Mouse (Mus musculus): ENCODE measurements at regions not wholly inside any gene's neighbourhood (a gene's known extent, or its start where the extent isn't known, plus 50 kb on each side); places are given as distances from the start of the nearest gene placed in this dataset.

DNA sequence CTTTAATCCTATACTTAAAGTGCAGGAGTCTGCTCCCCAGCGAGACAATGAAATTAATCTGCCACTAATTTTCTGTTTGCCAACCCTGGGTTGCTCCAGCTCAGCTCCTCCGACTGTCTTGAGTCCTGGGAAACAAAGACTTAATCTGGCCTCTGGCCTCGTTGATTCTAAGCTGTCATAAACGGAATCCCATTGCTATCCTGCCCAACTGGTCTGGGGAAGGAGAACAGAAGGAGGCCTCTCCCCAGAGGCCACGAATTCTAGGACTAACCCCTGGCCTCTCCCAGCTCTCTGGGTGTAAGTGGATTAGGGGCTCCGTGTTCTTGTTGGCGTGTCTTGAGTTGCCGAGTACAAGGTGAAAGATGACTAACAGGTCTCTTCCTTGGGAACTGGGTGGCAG, 219.8 kb downstream of the Uaca start:
- ATAC-seq (ENCODE audit: insufficient read depth), result no peak
- Histone ChIP-seq H3K9ac (no peak overlapping the region), H3K27ac (ENCODE audit: low read depth) (no peak overlapping the region), H3K9me3 (ENCODE audit: low read depth, low read length) (peaks cover 3% of the 10 kb centered on the region; the same call in 1 of the 2 replicates), H3K4me2 (no peak overlapping the region), H3K36me3 (ENCODE audit: insufficient read depth) (no peaks in the 10 kb centered on the region), H3K4me1 (ENCODE audit: insufficient read depth) (0 out of 2 replicates have a peak, but pooled peaks cover 3% of the 10 kb centered on the region), H3K4me3 (ENCODE audit: low read depth, low read length) (no peak overlapping the region), H3K27me3 (ENCODE audit: insufficient read depth, low read length) (no peaks in the 10 kb centered on the region)
- no peak for DNase-seq
- TF ChIP-seq CTCF (IDR thresholded peaks at IDR 0.05; ENCODE audit: low read depth), result no peak
- WGBS, result 70% methylated on average over 8 of the region's 8 CpGs

DNA sequence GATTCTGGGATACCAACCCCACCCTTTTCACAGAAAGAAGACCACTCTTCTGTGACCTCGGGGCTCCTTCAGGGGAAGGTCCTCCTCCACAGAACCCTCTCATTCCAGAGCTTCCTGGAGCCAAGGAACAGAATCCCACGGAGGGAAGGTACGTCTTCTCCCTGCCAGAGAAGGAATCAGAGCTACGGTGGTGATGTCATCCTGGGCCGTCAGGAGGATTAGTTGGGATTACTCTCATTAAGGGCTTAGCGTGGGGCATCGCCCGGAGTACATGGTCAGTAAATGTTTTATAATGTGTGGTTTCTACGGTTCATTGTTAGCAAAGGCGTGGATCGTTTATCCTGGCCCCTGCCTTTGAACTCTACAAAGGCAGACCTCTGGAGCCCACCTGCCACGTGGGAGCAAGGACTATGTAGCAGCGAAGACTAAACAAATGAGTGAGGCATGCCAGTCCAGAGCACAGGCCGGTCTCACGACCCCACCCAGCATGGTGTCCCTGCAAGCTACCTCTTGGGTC, 221.1 kb downstream of the Uaca start:
- H3K4me3 ChIP-seq (ENCODE audit: low read depth, low read length), result no peak overlapping the region
- H3K9ac ChIP-seq, result no peak overlapping the region
- H3K9me3 ChIP-seq (ENCODE audit: low read depth, low read length), result peaks cover 3% of the 10 kb centered on the region; the same call in 1 of the 2 replicates
- H3K27ac ChIP-seq (ENCODE audit: low read depth), result no peak overlapping the region
- ATAC-seq (ENCODE audit: insufficient read depth) (no peak), DNase-seq (no peak)
- no peak overlapping the region for H3K4me2 ChIP-seq
- 39% methylated on average over 15 of the region's 15 CpGs for WGBS
- H3K4me1 ChIP-seq (ENCODE audit: insufficient read depth), result 0 out of 2 replicates have a peak, but pooled peaks cover 3% of the 10 kb centered on the region
- H3K36me3 ChIP-seq (ENCODE audit: insufficient read depth), result no peaks in the 10 kb centered on the region
- TF ChIP-seq CTCF (IDR thresholded peaks at IDR 0.05; ENCODE audit: low read depth), result no peak
- no peaks in the 10 kb centered on the region for H3K27me3 ChIP-seq (ENCODE audit: insufficient read depth, low read length)

DNA sequence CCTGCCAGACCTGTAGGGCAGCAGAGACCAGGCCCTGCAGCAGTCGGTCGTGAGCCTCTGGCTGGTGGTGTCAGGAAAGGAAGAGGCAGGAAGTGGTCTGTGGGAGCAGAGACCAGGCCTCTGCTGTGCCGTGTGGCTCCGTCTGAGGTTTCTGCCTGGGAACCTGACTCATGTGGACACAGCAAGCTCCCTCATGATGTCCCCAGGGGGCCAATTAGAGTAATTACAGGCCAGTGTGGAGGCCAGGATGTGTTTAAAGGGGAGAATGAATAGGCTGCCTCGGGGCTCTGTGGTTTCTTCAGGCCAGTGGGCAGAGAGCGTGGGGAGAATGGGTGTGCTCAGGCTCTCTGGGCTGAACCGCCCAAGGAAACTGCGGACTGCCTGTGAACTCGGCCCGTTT, 222.3 kb downstream of the Uaca start:
- ATAC-seq (ENCODE audit: insufficient read depth), result no peak
- H3K4me3 ChIP-seq (ENCODE audit: low read depth, low read length), result no peak overlapping the region
- H3K9ac ChIP-seq, result no peak overlapping the region
- DNase-seq, result no peak
- WGBS, result 54% methylated on average over 10 of the region's 10 CpGs
- TF ChIP-seq CTCF (IDR thresholded peaks at IDR 0.05; ENCODE audit: low read depth), result no peak
- H3K4me2 ChIP-seq, result no peak overlapping the region
- H3K36me3 ChIP-seq (ENCODE audit: insufficient read depth), result no peaks in the 10 kb centered on the region
- no peaks in the 10 kb centered on the region; the same call in 1 of the 2 replicates for H3K9me3 ChIP-seq (ENCODE audit: low read depth, low read length)
- no peaks in the 10 kb centered on the region for H3K27me3 ChIP-seq (ENCODE audit: insufficient read depth, low read length)
- no peak overlapping the region for H3K27ac ChIP-seq (ENCODE audit: low read depth)
- 0 out of 2 replicates have a peak, but pooled peaks cover 3% of the 10 kb centered on the region for H3K4me1 ChIP-seq (ENCODE audit: insufficient read depth)

DNA sequence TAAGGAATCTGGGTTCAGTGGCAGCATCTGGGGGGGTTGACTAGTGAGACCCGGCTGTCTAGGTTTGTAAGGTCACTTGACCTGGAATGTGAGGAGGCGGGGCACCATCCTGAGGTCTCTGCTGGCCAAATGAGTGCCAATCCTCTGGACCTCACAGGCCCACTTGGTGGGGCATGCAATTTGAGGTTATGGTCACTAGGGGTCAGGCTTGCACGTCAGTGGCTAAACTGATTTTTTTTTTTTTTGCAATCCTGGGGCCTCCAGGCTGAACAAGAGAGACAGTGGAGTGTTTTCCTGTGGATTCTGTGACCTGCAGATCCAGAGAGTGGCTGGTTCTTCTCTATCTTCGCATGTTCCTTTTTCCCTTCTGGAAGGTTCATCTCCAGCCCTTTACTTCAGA, 225.6 kb downstream of the Uaca start:
- WGBS, result 59% methylated on average over 4 of the region's 4 CpGs
- Histone ChIP-seq H3K4me2 (no peak overlapping the region), H3K4me3 (ENCODE audit: low read depth, low read length) (no peak overlapping the region), H3K9me3 (ENCODE audit: low read depth, low read length) (no peaks in the 10 kb centered on the region), H3K27ac (ENCODE audit: low read depth) (no peak overlapping the region), H3K4me1 (ENCODE audit: insufficient read depth) (no peaks in the 10 kb centered on the region), H3K9ac (no peak overlapping the region), H3K36me3 (ENCODE audit: insufficient read depth) (no peaks in the 10 kb centered on the region), H3K27me3 (ENCODE audit: insufficient read depth, low read length) (no peaks in the 10 kb centered on the region)
- peak; percentile 52 for DNase-seq
- no peak for ATAC-seq (ENCODE audit: insufficient read depth)
- TF ChIP-seq CTCF (IDR thresholded peaks at IDR 0.05; ENCODE audit: low read depth), result peak; percentile 69

DNA sequence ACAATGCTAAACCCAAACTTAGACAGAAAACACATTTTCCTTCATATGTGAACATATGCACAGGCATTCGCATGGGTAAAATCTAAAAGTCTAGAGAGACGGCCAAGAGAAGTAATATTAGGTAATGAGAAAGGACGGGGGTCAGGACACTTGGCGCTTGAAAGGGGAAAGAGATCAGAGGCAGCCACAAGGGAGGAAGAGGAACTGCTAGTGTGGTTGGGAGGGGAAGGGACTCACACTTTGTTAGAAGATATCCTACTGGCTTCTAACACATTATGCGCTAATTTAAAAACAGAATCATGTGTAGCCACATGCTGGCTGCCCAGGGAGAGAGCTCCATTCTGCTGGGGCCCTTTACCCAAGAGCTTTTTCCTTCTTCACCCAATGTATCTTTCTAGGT, 227.5 kb downstream of the Uaca start:
- DNase-seq, result no peak
- H3K4me3 ChIP-seq (ENCODE audit: low read depth, low read length), result no peak overlapping the region
- no peaks in the 10 kb centered on the region for H3K9me3 ChIP-seq (ENCODE audit: low read depth, low read length)
- WGBS, result 89% methylated on average over 5 of the region's 5 CpGs
- H3K4me1 ChIP-seq (ENCODE audit: insufficient read depth), result no peaks in the 10 kb centered on the region
- no peaks in the 10 kb centered on the region for H3K36me3 ChIP-seq (ENCODE audit: insufficient read depth)
- TF ChIP-seq CTCF (IDR thresholded peaks at IDR 0.05; ENCODE audit: low read depth), result no peak
- H3K27ac ChIP-seq (ENCODE audit: low read depth), result no peak overlapping the region
- no peak overlapping the region for H3K9ac ChIP-seq
- H3K4me2 ChIP-seq, result no peak overlapping the region
- H3K27me3 ChIP-seq (ENCODE audit: insufficient read depth, low read length), result no peaks in the 10 kb centered on the region
- ATAC-seq (ENCODE audit: insufficient read depth), result no peak

DNA sequence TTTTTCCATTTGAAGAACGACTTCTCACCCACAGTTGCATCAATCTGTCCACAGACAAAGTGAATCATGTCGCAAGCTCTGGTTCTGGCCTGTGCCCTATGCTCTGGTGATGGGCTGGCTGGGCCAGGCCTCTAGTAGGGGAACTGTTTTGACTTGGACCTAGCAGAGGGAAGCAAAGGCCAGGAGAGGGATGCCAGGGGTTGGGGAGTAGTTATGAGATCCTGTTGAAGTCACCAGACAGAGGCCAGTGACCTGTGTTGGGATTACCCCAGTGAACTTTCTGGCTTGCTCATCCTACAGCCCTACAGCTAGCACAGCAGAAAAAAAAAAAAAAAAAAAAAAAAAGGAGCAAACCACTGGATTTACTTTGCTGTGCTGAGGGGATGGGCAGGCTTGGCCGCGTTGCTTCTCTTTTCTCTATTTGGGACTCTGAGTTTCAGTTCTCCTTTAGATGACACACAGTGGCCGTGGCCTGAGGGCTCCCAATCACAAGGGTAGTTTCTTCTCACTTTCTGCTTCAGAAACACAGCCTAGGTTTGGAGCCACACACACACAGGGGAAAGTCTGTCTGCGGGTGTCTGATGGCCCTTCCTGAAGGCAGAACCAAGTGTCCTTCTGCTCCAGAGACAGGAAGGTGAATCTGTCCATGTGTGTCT, 228.2 kb downstream of the Uaca start:
- Histone ChIP-seq H3K36me3 (ENCODE audit: insufficient read depth) (no peaks in the 10 kb centered on the region), H3K9ac (no peak overlapping the region), H3K4me3 (ENCODE audit: low read depth, low read length) (no peak overlapping the region), H3K9me3 (ENCODE audit: low read depth, low read length) (no peaks in the 10 kb centered on the region), H3K4me2 (no peak overlapping the region), H3K4me1 (ENCODE audit: insufficient read depth) (no peaks in the 10 kb centered on the region), H3K27ac (ENCODE audit: low read depth) (no peak overlapping the region), H3K27me3 (ENCODE audit: insufficient read depth, low read length) (no peaks in the 10 kb centered on the region)
- TF ChIP-seq CTCF (IDR thresholded peaks at IDR 0.05; ENCODE audit: low read depth), result no peak
- 77% methylated on average over 6 of the region's 6 CpGs for WGBS
- no peak for ATAC-seq (ENCODE audit: insufficient read depth)
- DNase-seq, result no peak

DNA sequence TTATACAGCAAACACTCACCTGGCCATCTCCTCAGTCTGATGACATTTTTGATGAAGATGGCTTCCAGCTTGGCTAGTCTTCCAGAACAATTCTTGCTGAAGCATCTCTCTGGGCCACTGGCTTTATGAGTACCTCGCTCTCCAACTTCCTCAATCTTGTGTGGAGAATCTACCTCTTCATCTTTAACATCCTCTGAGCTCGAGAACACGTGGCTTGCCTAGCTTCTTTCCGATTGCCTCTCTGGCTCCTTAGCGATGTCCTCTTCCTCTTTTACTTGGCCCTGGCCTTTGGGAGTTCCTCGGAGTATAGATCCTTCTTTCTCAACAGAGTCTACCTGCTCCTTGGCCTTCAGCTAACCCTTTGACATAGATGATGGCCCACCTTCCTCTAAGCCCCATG, 231.0 kb downstream of the Uaca start:
- H3K27ac ChIP-seq (ENCODE audit: low read depth), result no peak overlapping the region
- 86% methylated on average over 6 of the region's 6 CpGs for WGBS
- no peaks in the 10 kb centered on the region for H3K4me1 ChIP-seq (ENCODE audit: insufficient read depth)
- no peaks in the 10 kb centered on the region for H3K27me3 ChIP-seq (ENCODE audit: insufficient read depth, low read length)
- DNase-seq, result no peak
- no peaks in the 10 kb centered on the region for H3K9me3 ChIP-seq (ENCODE audit: low read depth, low read length)
- no peak overlapping the region for H3K4me3 ChIP-seq (ENCODE audit: low read depth, low read length)
- H3K4me2 ChIP-seq, result no peak overlapping the region
- TF ChIP-seq CTCF (IDR thresholded peaks at IDR 0.05; ENCODE audit: low read depth), result no peak
- no peak for ATAC-seq (ENCODE audit: insufficient read depth)
- no peaks in the 10 kb centered on the region for H3K36me3 ChIP-seq (ENCODE audit: insufficient read depth)
- H3K9ac ChIP-seq, result no peak overlapping the region

All from lung, embryonic 14.5 days (tissue).